Mouse (Mus musculus): ENCODE results near the gene Lage3. TPM values are rescaled to one million over a fixed set of nuclear protein-coding genes. Genes with fewer than 3 reads are reported as not detected.
A peak's percentile ranks its signal among the peaks of the same experiment; 100 is the strongest.
"Not testable (repeated sequence)": the region's sequence is repeated elsewhere in the genome, so short reads cannot be mapped to it uniquely, and the experiment has no call there.

Gene Lage3
- polyA plus RNA-seq, 1 experiment from 2014 or later: 109 TPM

DNA sequence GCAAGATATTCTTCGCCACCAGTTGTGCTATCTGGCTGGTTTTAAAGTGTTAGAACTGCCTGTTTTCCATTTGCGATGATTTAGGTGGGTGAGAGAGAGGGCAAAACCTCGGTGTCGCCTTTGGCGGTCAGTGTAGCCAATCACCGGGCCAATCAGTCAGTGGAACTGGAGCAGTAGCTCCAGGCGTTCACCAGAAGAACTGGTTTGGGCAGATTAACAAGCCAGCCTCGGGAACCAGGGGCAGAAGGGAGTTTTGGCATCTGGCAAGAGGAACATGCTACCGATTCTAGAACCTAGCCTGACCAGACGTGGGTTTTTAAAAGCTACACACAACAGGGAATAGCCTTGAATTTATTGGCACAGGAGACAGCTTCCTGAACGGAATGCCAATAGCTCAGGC, 5.8 kb upstream of the Lage3 start:
- Histone ChIP-seq H3K27ac (ENCODE audit: low read depth, low read length) (no peak overlapping the region), H3K9ac (ENCODE audit: low read length) (no peak overlapping the region), H3K27me3 (replicated peaks; ENCODE audit: control insufficient read depth, insufficient read depth, low read length) (no peaks in the 10 kb centered on the region), H3K36me3 (ENCODE audit: control insufficient read depth, insufficient read depth, low read length) (no peaks in the 10 kb centered on the region), H3K4me1 (ENCODE audit: control insufficient read depth, insufficient read depth, low read length) (no peaks in the 10 kb centered on the region), H3K4me2 (ENCODE audit: low read length) (no peak overlapping the region), H3K9me3 (replicated peaks; ENCODE audit: control insufficient read depth, low read length) (no peaks in the 10 kb centered on the region), H3K4me3 (ENCODE audit: low read depth, low read length) (no peak overlapping the region)
- ATAC-seq (no peak), DNase-seq (ENCODE audit: low spot score) (no peak)
- whole genome bisulfite sequencing: 56% methylated on average over 11 of the region's 11 CpGs

DNA sequence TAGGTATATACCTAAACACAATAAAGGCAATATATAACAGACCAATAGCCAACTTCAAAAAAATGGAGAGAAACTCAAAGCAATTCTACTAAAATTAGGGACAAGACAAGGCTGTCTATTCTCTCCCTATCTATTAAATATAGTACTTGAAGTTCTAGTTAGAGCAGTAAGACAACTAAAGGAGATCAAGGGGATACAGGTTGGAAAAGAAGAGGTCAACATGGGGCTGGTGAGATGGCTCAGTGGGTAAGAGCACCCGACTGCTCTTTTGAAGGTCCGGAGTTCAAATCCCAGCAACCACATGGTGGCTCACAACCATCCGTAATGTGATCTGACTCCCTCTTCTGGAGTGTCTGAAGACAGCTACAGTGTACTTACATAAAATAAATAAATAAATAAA, 3.7 kb upstream of the Lage3 start:
- not testable (repeated sequence) for DNase-seq (ENCODE audit: low spot score); H3K4me1 ChIP-seq (ENCODE audit: control insufficient read depth, insufficient read depth, low read length); H3K4me2 ChIP-seq (ENCODE audit: low read length); H3K27ac ChIP-seq (ENCODE audit: low read depth, low read length); H3K9ac ChIP-seq (ENCODE audit: low read length); H3K4me3 ChIP-seq (ENCODE audit: low read depth, low read length); H3K36me3 ChIP-seq (ENCODE audit: control insufficient read depth, insufficient read depth, low read length); ATAC-seq; H3K27me3 ChIP-seq (replicated peaks; ENCODE audit: control insufficient read depth, insufficient read depth, low read length); H3K9me3 ChIP-seq (replicated peaks; ENCODE audit: control insufficient read depth, low read length)
- WGBS: 86% methylated on average over 3 of the region's 3 CpGs

DNA sequence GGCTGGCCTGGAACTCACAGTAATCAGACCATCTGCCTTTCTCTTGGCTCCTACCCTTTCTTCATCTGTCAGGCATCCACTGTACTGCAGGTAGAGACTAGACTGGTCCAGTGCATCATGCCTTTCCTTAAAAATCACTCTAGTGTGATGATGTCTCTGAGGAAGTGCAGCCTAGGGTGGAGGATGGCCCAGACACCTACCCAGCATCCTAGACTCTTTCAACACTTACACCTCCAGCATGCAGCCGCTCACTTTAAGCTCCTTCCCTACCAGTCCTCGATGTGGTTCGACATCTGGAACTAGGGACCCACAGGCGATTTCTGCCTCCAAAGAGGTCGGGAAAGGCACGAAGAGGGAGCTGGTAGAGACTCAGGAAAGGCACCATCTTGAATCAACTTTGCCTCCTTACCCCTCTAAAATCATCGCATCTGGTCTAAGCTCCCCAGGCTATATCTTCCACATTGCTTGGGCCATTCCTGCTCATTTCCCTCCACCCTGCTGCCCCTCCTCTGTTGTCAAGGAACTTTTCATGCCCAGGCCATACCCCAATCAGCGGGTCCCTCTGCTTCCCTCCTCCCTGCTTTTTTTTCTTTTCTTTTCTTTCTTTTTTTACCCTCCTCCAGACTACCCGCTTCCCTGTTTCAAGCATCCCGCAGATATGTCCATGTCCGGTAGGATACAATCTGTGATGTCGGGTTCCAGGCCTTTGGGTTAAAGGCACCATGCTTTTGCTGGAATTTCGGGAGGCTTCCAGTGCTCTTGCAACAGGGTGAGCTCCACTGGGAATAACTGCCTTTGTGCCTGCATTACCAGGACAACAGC, 562 bp downstream of the Lage3 start:
- no peak overlapping the region for H3K27ac ChIP-seq (ENCODE audit: low read depth, low read length)
- peak overlapping the region; percentile 37 for H3K4me3 ChIP-seq (ENCODE audit: low read depth, low read length)
- H3K4me1 ChIP-seq (ENCODE audit: control insufficient read depth, insufficient read depth, low read length): no peaks in the 10 kb centered on the region
- peak overlapping the region; percentile 67 for H3K9ac ChIP-seq (ENCODE audit: low read length)
- no peaks in the 10 kb centered on the region for H3K27me3 ChIP-seq (replicated peaks; ENCODE audit: control insufficient read depth, insufficient read depth, low read length)
- H3K9me3 ChIP-seq (replicated peaks; ENCODE audit: control insufficient read depth, low read length): no peaks in the 10 kb centered on the region
- no peaks in the 10 kb centered on the region for H3K36me3 ChIP-seq (ENCODE audit: control insufficient read depth, insufficient read depth, low read length)
- peak; percentile 66 for ATAC-seq
- H3K4me2 ChIP-seq (ENCODE audit: low read length): peak overlapping the region; percentile 59
- WGBS: 39% methylated on average over 13 of the region's 13 CpGs
- peak; percentile 4 for DNase-seq (ENCODE audit: low spot score)

DNA sequence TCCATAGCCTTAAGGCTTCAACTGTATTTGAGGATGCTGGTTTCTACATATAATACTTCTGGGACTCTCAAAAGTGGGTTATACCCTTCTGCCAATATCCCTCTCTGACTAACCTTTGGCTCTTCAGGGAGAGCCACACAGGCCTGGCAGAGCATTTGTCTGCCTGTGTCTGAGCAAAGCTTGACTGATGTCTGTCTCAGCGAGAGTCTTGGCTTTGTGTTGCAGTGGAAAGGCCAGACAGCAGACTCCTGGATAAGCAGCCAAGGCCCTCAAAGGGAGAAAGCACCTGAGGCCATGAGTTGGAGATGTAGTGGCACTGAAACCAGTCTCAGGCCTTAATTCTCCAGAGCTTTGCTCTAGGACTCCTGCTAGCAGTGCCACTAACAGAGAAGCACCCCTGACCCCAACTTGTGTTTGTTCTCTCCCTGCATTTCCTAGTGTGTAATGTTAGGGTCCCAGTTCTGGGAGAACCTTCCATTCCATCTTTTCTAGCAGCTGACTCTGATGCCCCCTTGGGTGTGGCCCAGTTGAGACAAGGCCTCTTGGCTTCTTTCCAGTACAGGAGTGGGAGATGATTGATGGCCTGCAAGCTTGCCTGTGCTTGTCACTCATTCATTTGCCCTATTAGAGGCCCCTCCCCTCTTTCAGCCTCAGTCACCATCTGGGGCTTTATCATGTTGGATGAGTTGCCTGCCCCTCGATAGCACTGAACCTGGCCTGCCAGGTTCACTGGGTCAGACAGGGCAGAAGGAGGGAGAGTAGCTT, 23.1 kb downstream of the Lage3 start:
- Histone ChIP-seq H3K9ac (ENCODE audit: low read length) (peak overlapping the region; percentile 70), H3K36me3 (ENCODE audit: control insufficient read depth, insufficient read depth, low read length) (peaks cover 29% of the 10 kb centered on the region), H3K4me1 (ENCODE audit: control insufficient read depth, insufficient read depth, low read length) (no peaks in the 10 kb centered on the region), H3K27me3 (replicated peaks; ENCODE audit: control insufficient read depth, insufficient read depth, low read length) (no peaks in the 10 kb centered on the region), H3K9me3 (replicated peaks; ENCODE audit: control insufficient read depth, low read length) (no peaks in the 10 kb centered on the region), H3K27ac (ENCODE audit: low read depth, low read length) (no peak overlapping the region; the same call in 1 of the 2 replicates), H3K4me3 (ENCODE audit: low read depth, low read length) (peak overlapping the region; percentile 51), H3K4me2 (ENCODE audit: low read length) (peak overlapping the region; percentile 63)
- ATAC-seq: no peak
- 39% methylated on average over 2 of the region's 2 CpGs for WGBS
- peak; percentile 25 for DNase-seq (ENCODE audit: low spot score)

DNA sequence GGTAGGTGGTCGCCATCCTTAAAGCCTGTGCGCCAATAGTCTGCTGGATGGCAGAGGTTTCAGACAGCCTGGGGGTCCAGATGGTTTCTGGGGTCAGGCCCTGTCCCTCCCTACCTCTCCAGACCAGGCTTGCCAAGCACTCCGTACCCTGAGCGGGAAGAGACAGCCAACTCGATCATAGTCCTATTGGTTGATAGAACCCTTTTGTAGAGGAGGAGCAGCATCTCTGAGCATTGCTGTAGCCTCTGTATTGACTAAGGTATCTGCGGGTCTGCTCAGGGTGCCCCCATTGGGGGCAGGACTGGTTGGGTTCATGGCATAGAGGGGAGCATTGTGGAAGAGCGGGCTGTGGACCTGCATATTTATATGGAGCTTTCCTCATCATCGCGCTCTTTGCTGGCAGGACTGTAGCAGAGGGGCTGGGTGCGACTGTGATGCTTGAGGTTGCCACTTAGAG, 24.2 kb downstream of the Lage3 start:
- peak overlapping the region; percentile 63 for H3K4me2 ChIP-seq (ENCODE audit: low read length)
- peak overlapping the region; percentile 70 for H3K9ac ChIP-seq (ENCODE audit: low read length)
- H3K27ac ChIP-seq (ENCODE audit: low read depth, low read length): peak overlapping the region; percentile 86
- no peaks in the 10 kb centered on the region for H3K9me3 ChIP-seq (replicated peaks; ENCODE audit: control insufficient read depth, low read length)
- DNase-seq (ENCODE audit: low spot score): peak; percentile 15
- H3K36me3 ChIP-seq (ENCODE audit: control insufficient read depth, insufficient read depth, low read length): peaks cover 18% of the 10 kb centered on the region
- WGBS: 33% methylated on average over 10 of the region's 10 CpGs
- no peaks in the 10 kb centered on the region for H3K27me3 ChIP-seq (replicated peaks; ENCODE audit: control insufficient read depth, insufficient read depth, low read length)
- H3K4me3 ChIP-seq (ENCODE audit: low read depth, low read length): peak overlapping the region; percentile 51
- no peaks in the 10 kb centered on the region for H3K4me1 ChIP-seq (ENCODE audit: control insufficient read depth, insufficient read depth, low read length)
- ATAC-seq: peak; percentile 54

DNA sequence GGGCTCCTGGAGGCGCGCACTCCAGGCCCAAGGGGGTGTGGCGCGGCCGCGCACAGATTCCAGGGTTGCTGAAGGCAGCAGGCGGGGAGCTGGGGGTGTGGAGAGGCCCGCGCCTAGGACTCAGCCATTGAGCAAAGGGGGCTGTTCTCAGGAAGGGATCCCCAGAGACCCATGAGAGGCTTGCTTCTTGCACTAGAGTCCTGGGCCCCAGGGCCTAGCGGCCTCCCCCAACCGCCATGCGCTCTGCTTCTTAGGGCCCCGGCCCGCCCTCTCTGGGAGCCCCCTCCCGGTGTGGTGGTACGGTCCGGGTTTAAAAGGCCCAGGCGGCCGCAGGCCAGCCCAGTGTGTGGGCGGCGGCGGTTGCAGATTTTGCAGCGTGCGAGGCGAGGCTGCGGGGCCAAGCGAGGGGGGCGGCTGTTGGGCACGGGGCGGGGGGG, 24.7 kb downstream of the Lage3 start, which contains the start of gene Plxna3:
TSS of gene Plxna3 (plus strand) at position 342 of the 437 bp plus-strand sequence.
- peaks cover 13% of the 10 kb centered on the region for H3K36me3 ChIP-seq (ENCODE audit: control insufficient read depth, insufficient read depth, low read length)

DNA sequence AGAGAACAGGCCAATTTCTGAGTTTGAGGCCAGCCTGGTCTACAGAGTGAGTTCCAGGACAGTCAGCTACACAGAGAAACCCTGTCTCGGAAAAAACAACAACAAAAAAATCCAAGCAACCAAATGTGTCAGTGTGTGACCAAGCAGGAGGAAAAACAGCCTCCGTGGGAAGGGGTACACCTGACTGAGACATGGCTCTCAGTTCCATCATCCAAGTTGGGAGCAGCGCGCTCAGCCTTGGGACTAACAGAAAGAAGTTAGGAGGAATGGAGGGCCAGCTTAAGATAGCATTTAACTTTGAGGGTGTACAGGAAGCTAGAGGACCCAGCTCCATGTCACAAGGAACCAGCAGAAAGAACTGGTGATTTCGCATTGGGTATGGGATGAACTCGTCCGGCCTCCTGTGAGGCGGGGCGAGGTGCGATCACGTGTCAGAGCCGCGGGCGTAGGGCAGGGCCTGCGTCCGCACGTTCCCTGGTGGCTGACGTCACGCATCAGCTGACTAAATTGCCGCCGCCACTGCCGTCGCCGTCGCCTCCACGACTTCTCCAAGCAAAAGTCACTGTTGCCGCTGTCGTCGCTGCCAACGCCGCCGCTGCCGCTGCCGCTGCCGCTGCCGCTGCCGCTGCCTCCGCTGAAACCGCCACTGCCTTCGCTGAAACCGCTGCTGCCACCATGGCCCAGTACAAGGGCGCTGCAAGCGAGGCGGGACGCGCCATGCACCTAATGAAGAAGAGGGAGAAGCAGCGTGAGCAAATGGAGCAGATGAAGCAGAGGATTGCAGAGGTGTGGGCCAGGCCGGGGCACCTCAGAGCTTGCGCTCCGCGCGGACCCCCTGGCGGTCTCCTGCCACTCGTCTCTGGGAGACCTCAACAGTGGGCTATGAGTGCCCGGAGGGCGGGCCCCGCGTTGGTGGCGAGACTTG, 40.6 kb downstream of the Lage3 start, which contains the start of gene Fam50a:
TSS of gene Fam50a (plus strand) at position 494 of the 925 bp plus-strand sequence.
- Histone ChIP-seq H3K27me3 (replicated peaks; ENCODE audit: control insufficient read depth, insufficient read depth, low read length) (no peaks in the 10 kb centered on the region), H3K27ac (ENCODE audit: low read depth, low read length) (peak within 1 kb of the TSS; percentile 71), H3K4me2 (ENCODE audit: low read length) (peak within 1 kb of the TSS; percentile 70), H3K9me3 (replicated peaks; ENCODE audit: control insufficient read depth, low read length) (no peaks in the 10 kb centered on the region), H3K36me3 (ENCODE audit: control insufficient read depth, insufficient read depth, low read length) (peaks cover 33% of the 10 kb centered on the region), H3K4me3 (ENCODE audit: low read depth, low read length) (peak within 1 kb of the TSS; percentile 53), H3K4me1 (ENCODE audit: control insufficient read depth, insufficient read depth, low read length) (no peaks in the 10 kb centered on the region), H3K9ac (ENCODE audit: low read length) (peak within 1 kb of the TSS; percentile 74)
- DNase-seq (ENCODE audit: low spot score) (peak; percentile 91), ATAC-seq (peak; percentile 98)
- 26% methylated on average over 59 of the region's 59 CpGs for WGBS

More for the DNA sequence above, 24.7 kb downstream of the Lage3 start, which contains the start of gene Plxna3:
- WGBS: 35% methylated on average over 30 of the region's 30 CpGs
- Histone ChIP-seq H3K27ac (ENCODE audit: low read depth, low read length) (peak within 1 kb of the TSS; percentile 86), H3K4me1 (ENCODE audit: control insufficient read depth, insufficient read depth, low read length) (no peaks in the 10 kb centered on the region), H3K4me3 (ENCODE audit: low read depth, low read length) (peak within 1 kb of the TSS; percentile 51), H3K4me2 (ENCODE audit: low read length) (peak within 1 kb of the TSS; percentile 63), H3K9me3 (replicated peaks; ENCODE audit: control insufficient read depth, low read length) (no peaks in the 10 kb centered on the region), H3K27me3 (replicated peaks; ENCODE audit: control insufficient read depth, insufficient read depth, low read length) (no peaks in the 10 kb centered on the region), H3K9ac (ENCODE audit: low read length) (peak within 1 kb of the TSS; percentile 70)
- ATAC-seq (peak; percentile 96), DNase-seq (ENCODE audit: low spot score) (peak; percentile 78)

Measured in forebrain, embryonic 14.5 days (tissue).